22 mouse cellular contexts compared by ENCODE assay signal in the genomic region with DNA sequence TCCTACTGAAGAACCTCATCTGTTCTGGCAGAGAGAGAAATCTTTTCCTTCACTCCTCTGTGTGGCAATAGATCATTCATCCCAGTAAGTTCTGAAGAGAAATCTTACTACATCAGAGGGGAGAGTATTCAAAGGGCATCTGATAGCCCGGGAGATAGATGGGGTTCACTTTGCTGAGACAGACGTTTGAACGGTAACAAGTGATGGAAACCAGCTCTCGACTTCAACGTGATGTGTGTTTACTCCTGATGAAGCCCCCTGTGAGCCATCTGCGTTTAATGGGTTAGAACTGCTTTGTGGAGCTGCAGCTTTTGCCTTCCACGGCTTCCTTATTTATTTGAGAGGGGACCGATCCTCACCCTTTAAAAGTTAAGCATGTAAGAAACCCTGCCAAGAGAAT. TPM values are rescaled to one million over a fixed set of nuclear protein-coding genes. Genes with fewer than 3 reads are reported as not detected.
A peak's percentile ranks its signal among the peaks of the same experiment; 100 is the strongest.
DNase-seq lines count a peak whose midpoint lies in the region; ATAC-seq and TF ChIP-seq lines count a peak whose summit lies in the region.
"Had no signal": no experiment of that assay in that cellular context is flagged by ENCODE, and none has a peak within 500 bp of the region (broad histone marks: within the 10 kb centered on the region; RNA-seq: fewer than 3 reads in every experiment).

No protein-coding gene starts in this region.

- TF ChIP-seq EP300 in heart, adult 2 months (IDR thresholded peaks at IDR 0.05; ENCODE audit: insufficient read depth, low read depth, low read length): no peak

- TF ChIP-seq POLR2A in heart, adult 2 months (IDR thresholded peaks at IDR 0.05; ENCODE audit: insufficient read depth, low read depth, low read length): no peak

- no peak for ATAC-seq in heart, embryonic 13.5 days (ENCODE audit: extremely low read depth, insufficient number of reproducible peaks, low FRiP score, low TSS enrichment)
- ATAC-seq in embryonic facial prominence, embryonic 13.5 days (ENCODE audit: insufficient number of reproducible peaks, insufficient read depth, low FRiP score, low TSS enrichment, low read depth): no peak
- ATAC-seq in limb, embryonic 11.5 days (ENCODE audit: insufficient number of reproducible peaks, low FRiP score, low TSS enrichment, low read depth): no peak
- ATAC-seq: CD4-positive, CD25-positive, alpha-beta regulatory T cell, adult 4 months; forebrain, embryonic 15.5 days; liver, embryonic 12.5 days; midbrain, embryonic 16.5 days; Patski had no signal

- DNase-seq in heart, adult 2 months: no peak
- DNase-seq in embryo, embryonic 10 days (ENCODE audit: low spot score): peak; percentile 62
- DNase-seq in limb, embryonic 11.5 days (ENCODE audit: low spot score): peak; percentile 36
- DNase-seq in lung, postnatal 10 days: no peak
- no peak for DNase-seq in right cerebral cortex, postnatal 10 days (ENCODE audit: low spot score in 2 of 2)
- no peak for DNase-seq in left cerebral cortex, postnatal 4 days
- DNase-seq: adrenal gland, adult 8-10 months; cerebellum, postnatal 10 days; gastrocnemius, postnatal 25 days; heart, postnatal 10 days; thymus, adult 2 months had no signal

- intact Hi-C loops in heart, adult 2 months (cut with DNase I): no loop called here
- intact Hi-C loops in left cerebral cortex, postnatal 4 days (cut with DNase I): no loop called here

- no peaks in the 10 kb centered on the region for H3K9me3 ChIP-seq in heart, embryonic 13.5 days
- no peaks in the 10 kb centered on the region for H3K9me3 ChIP-seq in embryonic facial prominence, embryonic 13.5 days
- no peaks in the 10 kb centered on the region for H3K9me3 ChIP-seq in limb, embryonic 11.5 days (ENCODE audit: control insufficient read depth, low read length)
- H3K9me3 ChIP-seq: embryonic facial prominence, embryonic 12.5 days; forebrain, embryonic 15.5 days; liver, embryonic 12.5 days; lung, embryonic 15.5 days had no signal

- no peaks in the 10 kb centered on the region for H3K36me3 ChIP-seq in heart, embryonic 13.5 days
- no peaks in the 10 kb centered on the region for H3K36me3 ChIP-seq in heart, adult 2 months (ENCODE audit: control insufficient read depth, insufficient read depth, low read length)
- H3K36me3 ChIP-seq in embryonic facial prominence, embryonic 13.5 days: no peaks in the 10 kb centered on the region
- no peaks in the 10 kb centered on the region for H3K36me3 ChIP-seq in limb, embryonic 11.5 days (ENCODE audit: control insufficient read depth, insufficient read depth, low read length)
- H3K36me3 ChIP-seq: embryonic facial prominence, embryonic 12.5 days; forebrain, embryonic 15.5 days; liver, embryonic 12.5 days; lung, embryonic 15.5 days had no signal

- peak overlapping the region; percentile 28 for H3K4me2 ChIP-seq in heart, embryonic 13.5 days
- no peak overlapping the region for H3K4me2 ChIP-seq in embryonic facial prominence, embryonic 13.5 days
- H3K4me2 ChIP-seq in limb, embryonic 11.5 days (ENCODE audit: low read depth, severe bottlenecking): 0 out of 2 replicates have a peak overlapping the region, but pooled peaks have one; percentile 1
- H3K4me2 ChIP-seq: embryonic facial prominence, embryonic 12.5 days; forebrain, embryonic 15.5 days; liver, embryonic 12.5 days; lung, embryonic 15.5 days had no signal

- TF ChIP-seq CTCF in heart, adult 2 months (IDR thresholded peaks at IDR 0.05): no peak

- WGBS in heart, embryonic 13.5 days: 17% methylated on average over 8 of the region's 8 CpGs
- WGBS in heart, adult 2 months: 27% methylated on average over 8 of the region's 8 CpGs
- 37% methylated on average over 8 of the region's 8 CpGs for WGBS in embryonic facial prominence, embryonic 13.5 days
- 13% methylated on average over 8 of the region's 8 CpGs for WGBS in limb, embryonic 11.5 days

- H3K9ac ChIP-seq in heart, embryonic 13.5 days: no peak overlapping the region
- no peak overlapping the region for H3K9ac ChIP-seq in heart, adult 2 months (ENCODE audit: low read depth, low read length)
- no peak overlapping the region for H3K9ac ChIP-seq in embryonic facial prominence, embryonic 13.5 days
- no peak overlapping the region for H3K9ac ChIP-seq in limb, embryonic 11.5 days (ENCODE audit: low read length)
- H3K9ac ChIP-seq: embryonic facial prominence, embryonic 12.5 days; forebrain, embryonic 15.5 days; liver, embryonic 12.5 days; lung, embryonic 15.5 days had no signal

- H3K27me3 ChIP-seq in heart, embryonic 13.5 days (replicated peaks): no peaks in the 10 kb centered on the region
- no peaks in the 10 kb centered on the region for H3K27me3 ChIP-seq in heart, adult 2 months (ENCODE audit: control insufficient read depth, insufficient read depth, low read length)
- no peaks in the 10 kb centered on the region for H3K27me3 ChIP-seq in embryonic facial prominence, embryonic 13.5 days
- H3K27me3 ChIP-seq in limb, embryonic 11.5 days (ENCODE audit: control insufficient read depth, insufficient read depth, low read length): no peaks in the 10 kb centered on the region
- H3K27me3 ChIP-seq: embryonic facial prominence, embryonic 12.5 days; forebrain, embryonic 15.5 days; liver, embryonic 12.5 days had no signal

- no peaks in the 10 kb centered on the region for H3K79me2 ChIP-seq in heart, adult 2 months (replicated peaks; ENCODE audit: control insufficient read depth, insufficient read depth, low read length)

- H3K27ac ChIP-seq in heart, embryonic 13.5 days (replicated peaks): no peak overlapping the region
- H3K27ac ChIP-seq in heart, adult 2 months: no peak overlapping the region
- peak overlapping the region; percentile 45 for H3K27ac ChIP-seq in embryonic facial prominence, embryonic 13.5 days
- no peak overlapping the region for H3K27ac ChIP-seq in limb, embryonic 11.5 days (replicated peaks; ENCODE audit: low read depth, low read length)
- H3K27ac ChIP-seq: embryonic facial prominence, embryonic 12.5 days; forebrain, embryonic 15.5 days; liver, embryonic 12.5 days; lung, embryonic 15.5 days had no signal

- H3K4me1 ChIP-seq in heart, embryonic 13.5 days: no peaks in the 10 kb centered on the region
- H3K4me1 ChIP-seq in heart, adult 2 months (ENCODE audit: control insufficient read depth, insufficient read depth, low read length): no peaks in the 10 kb centered on the region
- H3K4me1 ChIP-seq in embryonic facial prominence, embryonic 13.5 days: no peaks in the 10 kb centered on the region
- H3K4me1 ChIP-seq in limb, embryonic 11.5 days (ENCODE audit: control insufficient read depth, insufficient read depth, low read length): no peaks in the 10 kb centered on the region
- H3K4me1 ChIP-seq: embryonic facial prominence, embryonic 12.5 days; forebrain, embryonic 15.5 days; liver, embryonic 12.5 days; lung, embryonic 15.5 days had no signal

- no peak overlapping the region for H3K4me3 ChIP-seq in heart, embryonic 13.5 days
- no peak overlapping the region for H3K4me3 ChIP-seq in heart, adult 2 months
- no peak overlapping the region for H3K4me3 ChIP-seq in embryonic facial prominence, embryonic 13.5 days
- H3K4me3 ChIP-seq in limb, embryonic 11.5 days (ENCODE audit: low read depth, low read length): no peak overlapping the region
- H3K4me3 ChIP-seq: embryonic facial prominence, embryonic 12.5 days; forebrain, embryonic 15.5 days; liver, embryonic 12.5 days; lung, embryonic 15.5 days had no signal

RNA-seq across cellular contexts. Expression of a gene that starts 29.1 kb away (rescaled TPM):
- polyA plus RNA-seq in heart, embryonic 13.5 days (2015; fragmentation: Nextera tagmentation; extraction: Ambion mirVana): 0.47 and 0.64 TPM in 2 replicates
- total RNA-seq in heart, adult 2 months (2021): not detected
- polyA plus RNA-seq in heart, adult 2 months (2012; rRNA removed): 0.14 TPM in 1 of 2 replicates, not detected in the other
- 377 and 403 TPM in 2 replicates for polyA plus RNA-seq in embryonic facial prominence, embryonic 13.5 days (2015; fragmentation: Nextera tagmentation; extraction: Ambion mirVana)
- polyA plus RNA-seq in limb, embryonic 11.5 days (2014; fragmentation: Nextera tagmentation; extraction: Ambion mirVana): 3.9 and 4.3 TPM in 2 replicates
- total RNA-seq in left cerebral cortex, postnatal 4 days (2021): under 1 TPM; 0.36 to 0.60 TPM
- total RNA-seq: adrenal gland, adult 8-10 months; gastrocnemius, postnatal 25 days; heart, adult 8-10 months; heart, postnatal 10 days; layer of hippocampus, postnatal 25 days had no signal
- polyA plus RNA-seq: CD4-positive, CD25-positive, alpha-beta regulatory T cell, adult 4 months; Patski; thymus, adult 2 months had no signal

Comparison
In these comparisons a context has a peak if more than half of its experiments do, and no peak if none do; other contexts are left out.
1. DNase-seq: peak in embryo, embryonic 10 days (single experiment) and limb, embryonic 11.5 days (single experiment); none in heart, adult 2 months (0 of 2), lung, postnatal 10 days (single experiment), right cerebral cortex, postnatal 10 days (0 of 2) and left cerebral cortex, postnatal 4 days (single experiment).
2. RNA of a gene that starts 29.1 kb away (polyA plus RNA-seq): 377 to 403 TPM in embryonic facial prominence, embryonic 13.5 days; 3.9 to 4.3 TPM in limb, embryonic 11.5 days, 0.47 to 0.64 TPM in heart, embryonic 13.5 days and 0.14 TPM in heart, adult 2 months; every median in the first group is over 10 times any median in the second.